Mouse (Mus musculus): Measurements from ENCODE around the gene Rab3gap1.

GRCm38 (mm10) chr1:127942231-127942630, 73.7 kb downstream of the Rab3gap1 start:
- TF ChIP-seq CTCF (IDR thresholded peaks at IDR 0.05; ENCODE audit: borderline replicate concordance, control insufficient read depth, extremely low read depth, insufficient read depth, low read length, poor library complexity) (no peak), POLR2A (IDR thresholded peaks at IDR 0.05; ENCODE audit: control insufficient read depth, extremely low read depth, insufficient read depth, low read length, poor library complexity) (no peak)

All from thymus, adult 2 months (tissue).